ENCODE assay signal across 10 mouse cellular contexts in genomic region chr16:8669432-8669831, GRCm38 (mm10). TPM values are rescaled to one million over a fixed set of nuclear protein-coding genes. Genes with fewer than 3 reads are reported as not detected.
DNase-seq lines count a peak whose midpoint lies in the region; ATAC-seq and TF ChIP-seq lines count a peak whose summit lies in the region.
"Had no signal": no experiment of that assay in that cellular context is flagged by ENCODE, and none has a peak within 500 bp of the region (broad histone marks: within the 10 kb centered on the region; RNA-seq: fewer than 3 reads in every experiment).

No protein-coding gene starts in this region.

- no peak for TF ChIP-seq CTCF in gastrocnemius, adult 2 months (IDR thresholded peaks at IDR 0.05)
- no peak for TF ChIP-seq CTCF in E14TG2a.4 (conservative IDR thresholded peaks at IDR 0.05; ENCODE audit: low read length)

- WGBS in forebrain, embryonic 15.5 days: 46% methylated on average over 5 of the region's 5 CpGs
- 67% methylated on average over 5 of the region's 5 CpGs for WGBS in liver, embryonic 12.5 days (ENCODE audit: insufficient replicate concordance)

- ATAC-seq in forebrain, embryonic 15.5 days (replicated peaks): no peak
- ATAC-seq in liver, embryonic 12.5 days: no peak

- H3K4me1 ChIP-seq in E14TG2a.4 (replicated peaks; ENCODE audit: low read depth, low read length): peaks cover 84% of the 10 kb centered on the region
- H3K4me1 ChIP-seq in forebrain, embryonic 15.5 days: peaks cover 55% of the 10 kb centered on the region
- H3K4me1 ChIP-seq in liver, embryonic 12.5 days: peaks cover 85% of the 10 kb centered on the region

- peaks cover 31% of the 10 kb centered on the region for H3K36me3 ChIP-seq in E14TG2a.4 (ENCODE audit: insufficient read depth, low read length)
- no peaks in the 10 kb centered on the region for H3K36me3 ChIP-seq in forebrain, embryonic 15.5 days
- peaks cover 30% of the 10 kb centered on the region for H3K36me3 ChIP-seq in liver, embryonic 12.5 days

- intact Hi-C loops in gastrocnemius, adult 2 months (cut with DNase I): no loop called here

- H3K9ac ChIP-seq in forebrain, embryonic 15.5 days (replicated peaks): peak overlapping the region; percentile 53
- H3K9ac ChIP-seq in liver, embryonic 12.5 days: peak overlapping the region; percentile 86

- 0 out of 2 replicates have a peak overlapping the region, but pooled peaks have one; percentile 30 for H3K4me3 ChIP-seq in gastrocnemius, adult 2 months
- peak overlapping the region; percentile 52 for H3K4me3 ChIP-seq in E14TG2a.4 (replicated peaks; ENCODE audit: low read length)
- H3K4me3 ChIP-seq in forebrain, embryonic 15.5 days: peak overlapping the region; percentile 75
- H3K4me3 ChIP-seq in liver, embryonic 12.5 days: 0 out of 2 replicates have a peak overlapping the region, but pooled peaks have one; percentile 83

- no peaks in the 10 kb centered on the region for H3K9me3 ChIP-seq in E14TG2a.4 (ENCODE audit: low read length)
- H3K9me3 ChIP-seq in forebrain, embryonic 15.5 days: no peaks in the 10 kb centered on the region
- no peaks in the 10 kb centered on the region for H3K9me3 ChIP-seq in liver, embryonic 12.5 days (replicated peaks)

- H3K27me3 ChIP-seq in E14TG2a.4 (ENCODE audit: insufficient read depth, low read length): peaks cover 16% of the 10 kb centered on the region
- H3K27me3 ChIP-seq in forebrain, embryonic 15.5 days: 0 out of 2 replicates have a peak, but pooled peaks cover 8% of the 10 kb centered on the region
- H3K27me3 ChIP-seq in liver, embryonic 12.5 days (replicated peaks): peaks cover 6% of the 10 kb centered on the region; the same call in 1 of the 2 replicates

- no peak for DNase-seq in gastrocnemius, adult 2 months
- DNase-seq in gastrocnemius, postnatal 4 days (ENCODE audit: low spot score in 2 of 2): no peak
- DNase-seq in urinary bladder, postnatal 10 days (ENCODE audit: low spot score): no peak
- DNase-seq in frontal cortex, postnatal 25 days (ENCODE audit: low spot score in 2 of 2): no peak
- no peak for DNase-seq in yolk sac, embryonic 10.5 days (ENCODE audit: low spot score)

- peak overlapping the region; percentile 69 for H3K4me2 ChIP-seq in forebrain, embryonic 15.5 days (replicated peaks)
- H3K4me2 ChIP-seq in liver, embryonic 12.5 days: peak overlapping the region; percentile 97

- H3K27ac ChIP-seq in gastrocnemius, adult 2 months: peak overlapping the region; percentile 73
- H3K27ac ChIP-seq in forebrain, embryonic 15.5 days (replicated peaks): peak overlapping the region; percentile 47; the same call in 1 of the 2 replicates
- no peak overlapping the region for H3K27ac ChIP-seq in liver, embryonic 12.5 days

RNA-seq across cellular contexts. Expression of gene Carhsp1, which starts 2.5 kb away (rescaled TPM):
- 1 to 10 TPM; 5.8 to 8.7 TPM for total RNA-seq in gastrocnemius, adult 2 months (2021)
- total RNA-seq in gastrocnemius, postnatal 4 days (2021): 10 to 100 TPM; 44.8 to 49.2 TPM
- 183 and 199 TPM in 2 replicates for polyA plus RNA-seq in forebrain, embryonic 15.5 days (2015; fragmentation: Nextera tagmentation; extraction: Ambion mirVana)
- 55.7 and 56.5 TPM in 2 replicates for polyA plus RNA-seq in liver, embryonic 12.5 days (2016; fragmentation: Nextera tagmentation; extraction: Ambion mirVana)

RNA-seq across cellular contexts. Expression of gene Gm5767, which starts 11.1 kb away (rescaled TPM):
- total RNA-seq in gastrocnemius, adult 2 months (2021): not detected
- under 1 TPM in 1 of 2 experiments, not detected in 1; 0.49 TPM for total RNA-seq in gastrocnemius, postnatal 4 days (2021)
- polyA plus RNA-seq in forebrain, embryonic 15.5 days (2015; fragmentation: Nextera tagmentation; extraction: Ambion mirVana): not detected in 2 replicates
- not detected in 2 replicates for polyA plus RNA-seq in liver, embryonic 12.5 days (2016; fragmentation: Nextera tagmentation; extraction: Ambion mirVana)
- total RNA-seq: heart, adult 18-20 months had no signal
- polyA plus RNA-seq: C2C12 had no signal

RNA-seq across cellular contexts. Expression of gene Tmem186, which starts 31.9 kb away (rescaled TPM):
- 10 to 100 TPM; 12.4 to 12.9 TPM for total RNA-seq in gastrocnemius, adult 2 months (2021)
- 10 to 100 TPM in 1 of 2 experiments, 1 to 10 TPM in 1; 9.3 to 10.6 TPM for total RNA-seq in gastrocnemius, postnatal 4 days (2021)
- polyA plus RNA-seq in forebrain, embryonic 15.5 days (2015; fragmentation: Nextera tagmentation; extraction: Ambion mirVana): 24.8 and 25.9 TPM in 2 replicates
- polyA plus RNA-seq in liver, embryonic 12.5 days (2016; fragmentation: Nextera tagmentation; extraction: Ambion mirVana): 12.9 and 14.2 TPM in 2 replicates

RNA-seq across cellular contexts. Expression of gene Pmm2, which starts 32.0 kb away (rescaled TPM):
- 10 to 100 TPM; 14.9 to 24.0 TPM for total RNA-seq in gastrocnemius, adult 2 months (2021)
- total RNA-seq in gastrocnemius, postnatal 4 days (2021): 10 to 100 TPM; 33.6 to 34.3 TPM
- polyA plus RNA-seq in forebrain, embryonic 15.5 days (2015; fragmentation: Nextera tagmentation; extraction: Ambion mirVana): 49.6 and 49.9 TPM in 2 replicates
- 41.6 and 42.4 TPM in 2 replicates for polyA plus RNA-seq in liver, embryonic 12.5 days (2016; fragmentation: Nextera tagmentation; extraction: Ambion mirVana)

Comparison
In these comparisons a context has a peak if more than half of its experiments do, and no peak if none do; other contexts are left out.
1. RNA of gene Carhsp1, which starts 2.5 kb away (total RNA-seq): 44.8 to 49.2 TPM in gastrocnemius, postnatal 4 days; 5.8 to 8.7 TPM in gastrocnemius, adult 2 months; every median in the first group is over 4 times any median in the second.
2. H3K4me3 ChIP-seq: peak in every context shown above with its lines; median percentile 83 in liver, embryonic 12.5 days; 75 in forebrain, embryonic 15.5 days; 52 in E14TG2a.4; 30 in gastrocnemius, adult 2 months.